Mouse (Mus musculus): Measurements from ENCODE around the gene Gm38392. TPM values are rescaled to one million over a fixed set of nuclear protein-coding genes. Genes with fewer than 3 reads are reported as not detected.

Gm38392 gene
- polyA plus RNA-seq, 1 experiment from 2014 or later, result not detected

- 2% methylated on average over 10 of the region's 10 CpGs for WGBS
- peak overlapping the region; percentile 57; the same call in 1 of the 2 replicates for H3K27ac ChIP-seq
- H3K27me3 ChIP-seq (ENCODE audit: insufficient read depth, poor library complexity, severe bottlenecking), result peaks cover 100% of the 10 kb centered on the region
- peaks cover 3% of the 10 kb centered on the region; the same call in 1 of the 2 replicates for H3K9me3 ChIP-seq
- H3K4me3 ChIP-seq, result no peak overlapping the region
- no peaks in the 10 kb centered on the region for H3K36me3 ChIP-seq
- peaks cover 48% of the 10 kb centered on the region for H3K4me1 ChIP-seq (replicated peaks)
- DNase-seq (ENCODE audit: low spot score), result peak; percentile 52
These were observed 89.1 kb downstream of the Gm38392 start for GRCm38 (mm10) chr3:88197741-88198504.

Other genes starting within 250 kb of the Gm38392 start
- gene Gpatch4, start 244.1 kb downstream of the Gm38392 start, polyA plus RNA-seq (2016; fragmentation: Nextera tagmentation; extraction: Ambion mirVana), result 34.2 and 49.2 TPM in 2 replicates
- 125 and 142 TPM in 2 replicates for gene Naxe, start 228.7 kb downstream of the Gm38392 start, polyA plus RNA-seq (2016; fragmentation: Nextera tagmentation; extraction: Ambion mirVana)
- 0.09 TPM in 1 of 2 replicates, not detected in the other for gene Ttc24, start 208.9 kb downstream of the Gm38392 start, polyA plus RNA-seq (2016; fragmentation: Nextera tagmentation; extraction: Ambion mirVana)
- gene Iqgap3, start 205.2 kb downstream of the Gm38392 start, polyA plus RNA-seq (2016; fragmentation: Nextera tagmentation; extraction: Ambion mirVana), result 19.5 and 24.3 TPM in 2 replicates
- gene Mef2d, start 144.8 kb downstream of the Gm38392 start, polyA plus RNA-seq (2016; fragmentation: Nextera tagmentation; extraction: Ambion mirVana), result 10.2 and 15.1 TPM in 2 replicates
- gene Rhbg, start 32.5 kb downstream of the Gm38392 start, polyA plus RNA-seq (2016; fragmentation: Nextera tagmentation; extraction: Ambion mirVana), result not detected in 2 replicates
- 14.4 and 15.4 TPM in 2 replicates for gene Tsacc, start 9.8 kb upstream of the Gm38392 start, polyA plus RNA-seq (2016; fragmentation: Nextera tagmentation; extraction: Ambion mirVana)
- 755 and 805 TPM in 2 replicates for gene Cct3, start 9.9 kb upstream of the Gm38392 start, polyA plus RNA-seq (2016; fragmentation: Nextera tagmentation; extraction: Ambion mirVana)
- 150 and 157 TPM in 2 replicates for gene Glmp, start 37.8 kb upstream of the Gm38392 start, polyA plus RNA-seq (2016; fragmentation: Nextera tagmentation; extraction: Ambion mirVana)
- gene Tmem79, start 48.9 kb upstream of the Gm38392 start, polyA plus RNA-seq (2016; fragmentation: Nextera tagmentation; extraction: Ambion mirVana), result 1.5 and 2.7 TPM in 2 replicates
- 84.1 and 87.8 TPM in 2 replicates for gene Smg5, start 49.0 kb upstream of the Gm38392 start, polyA plus RNA-seq (2016; fragmentation: Nextera tagmentation; extraction: Ambion mirVana)
- 0.86 and 1.4 TPM in 2 replicates for gene Paqr6, start 77.4 kb upstream of the Gm38392 start, polyA plus RNA-seq (2016; fragmentation: Nextera tagmentation; extraction: Ambion mirVana)
- 0.12 TPM in 1 of 2 replicates, not detected in the other for gene Bglap3, start 85.5 kb upstream of the Gm38392 start, polyA plus RNA-seq (2016; fragmentation: Nextera tagmentation; extraction: Ambion mirVana)
- not detected in 2 replicates for gene Bglap2, start 91.5 kb upstream of the Gm38392 start, polyA plus RNA-seq (2016; fragmentation: Nextera tagmentation; extraction: Ambion mirVana)
- gene Bglap, start 97.3 kb upstream of the Gm38392 start, polyA plus RNA-seq (2016; fragmentation: Nextera tagmentation; extraction: Ambion mirVana), result not detected in 2 replicates
- gene Pmf1, start 123.1 kb upstream of the Gm38392 start, polyA plus RNA-seq (2016; fragmentation: Nextera tagmentation; extraction: Ambion mirVana), result 157 and 167 TPM in 2 replicates
- 19.2 and 20.3 TPM in 2 replicates for gene Slc25a44, start 137.9 kb upstream of the Gm38392 start, polyA plus RNA-seq (2016; fragmentation: Nextera tagmentation; extraction: Ambion mirVana)
- 3.8 and 8.6 TPM in 2 replicates for gene Sema4a, start 174.0 kb upstream of the Gm38392 start, polyA plus RNA-seq (2016; fragmentation: Nextera tagmentation; extraction: Ambion mirVana)
- gene Lmna, start 222.7 kb upstream of the Gm38392 start, polyA plus RNA-seq (2016; fragmentation: Nextera tagmentation; extraction: Ambion mirVana), result 13.4 and 24.0 TPM in 2 replicates
- gene Mex3a, start 245.2 kb upstream of the Gm38392 start, polyA plus RNA-seq (2016; fragmentation: Nextera tagmentation; extraction: Ambion mirVana), result 30.7 and 31.0 TPM in 2 replicates